Mouse (Mus musculus): ENCODE data around the gene Tsc22d2.

DNA sequence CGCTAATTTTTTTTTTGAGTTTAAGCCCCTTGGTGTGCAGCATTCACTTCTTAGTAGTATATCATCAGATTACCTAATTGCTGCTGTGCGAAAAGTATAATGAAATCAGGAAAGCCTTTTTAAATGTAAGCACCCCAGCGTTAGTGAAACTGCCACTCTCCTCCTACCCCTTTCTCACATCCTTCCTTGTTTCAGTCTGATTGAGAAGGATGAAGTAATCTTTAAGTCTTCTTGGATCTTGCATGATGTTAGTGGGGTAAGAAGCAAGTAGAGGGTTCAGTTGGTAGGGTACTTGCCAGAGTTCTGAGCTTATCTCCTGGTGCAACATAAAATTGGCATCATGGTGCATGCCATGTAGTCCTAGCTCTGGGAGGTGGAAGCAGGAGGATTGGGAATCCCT lies 35.0 kb downstream of the Tsc22d2 start:
- TF ChIP-seq CHD2 (IDR thresholded peaks at IDR 0.05; ENCODE audit: low read depth, low read length) (no peak), HCFC1 (IDR thresholded peaks at IDR 0.05; ENCODE audit: borderline replicate concordance, insufficient read depth, low read length) (no peak)
